In genomic region chr5:139792966-139793337, GRCm38 (mm10) we compare ENCODE assay signal across 11 mouse cellular contexts. TPM values are rescaled to one million over a fixed set of nuclear protein-coding genes. Genes with fewer than 3 reads are reported as not detected.
DNase-seq lines count a peak whose midpoint lies in the region; ATAC-seq and TF ChIP-seq lines count a peak whose summit lies in the region.
"Had no signal": no experiment of that assay in that cellular context is flagged by ENCODE, and none has a peak within 500 bp of the region (broad histone marks: within the 10 kb centered on the region; RNA-seq: fewer than 3 reads in every experiment).

No protein-coding gene starts in this region.

- H3K9me3 ChIP-seq in CH12.LX (replicated peaks; ENCODE audit: low read length), result no peaks in the 10 kb centered on the region
- no peaks in the 10 kb centered on the region for H3K9me3 ChIP-seq in embryonic facial prominence, embryonic 15.5 days (replicated peaks)
- no peaks in the 10 kb centered on the region for H3K9me3 ChIP-seq in liver, embryonic 11.5 days (ENCODE audit: control insufficient read depth, low read length)

- H3K79me2 ChIP-seq in CH12.LX (replicated peaks; ENCODE audit: control insufficient read depth, extremely low read depth, insufficient read depth, poor library complexity, severe bottlenecking), result peaks cover 43% of the 10 kb centered on the region

- dilution Hi-C loops in CH12.LX (cut with MboI; ENCODE audit: extremely low pct_ligation_motif_present, extremely low pct_unique_long_range_greater_than_20kb, low sequenced_read_pairs), result no loop called here

- peak overlapping the region; percentile 67 for H3K4me3 ChIP-seq in kidney, adult 2 months (ENCODE audit: insufficient read depth, low read depth, low read length)
- peak overlapping the region in 1 of 3 experiments; percentile 92 for H3K4me3 ChIP-seq in CH12.LX (replicated peaks in 1 of 3; ENCODE audit: low read depth in 2 of 3, low read length in 2 of 3, poor library complexity in 1 of 3)
- H3K4me3 ChIP-seq in embryonic facial prominence, embryonic 15.5 days (replicated peaks), result no peak overlapping the region; the same call in none of the 2 replicates
- H3K4me3 ChIP-seq in liver, embryonic 11.5 days (ENCODE audit: low read depth, low read length), result peak overlapping the region; percentile 99

- no peaks in the 10 kb centered on the region for H3K36me3 ChIP-seq in kidney, adult 2 months (ENCODE audit: control insufficient read depth, insufficient read depth, low read length)
- peaks cover 3 to 42% of the 10 kb centered on the region in 2 experiments for H3K36me3 ChIP-seq in CH12.LX (replicated peaks in 1 of 2; ENCODE audit: control insufficient read depth in 1 of 2, insufficient read depth in 1 of 2, low read length in 1 of 2)
- H3K36me3 ChIP-seq in embryonic facial prominence, embryonic 15.5 days, result no peaks in the 10 kb centered on the region
- peaks cover 3% of the 10 kb centered on the region; the same call in 1 of the 2 replicates for H3K36me3 ChIP-seq in liver, embryonic 11.5 days (ENCODE audit: control insufficient read depth, insufficient read depth, low read length)

- TF ChIP-seq RAD21 in CH12.LX (IDR thresholded peaks at IDR 0.05; ENCODE audit: low read depth, low read length), result no peak

- H3K27ac ChIP-seq in kidney, adult 2 months (ENCODE audit: insufficient read depth, low read depth, low read length), result peak overlapping the region; percentile 97
- no peak overlapping the region for H3K27ac ChIP-seq in CH12.LX (ENCODE audit: insufficient read depth, low read depth)
- H3K27ac ChIP-seq in embryonic facial prominence, embryonic 15.5 days (replicated peaks), result 0 out of 2 replicates have a peak overlapping the region, but pooled peaks have one; percentile 65
- peak overlapping the region; percentile 92 for H3K27ac ChIP-seq in liver, embryonic 11.5 days (ENCODE audit: low read depth, low read length)

- TF ChIP-seq POLR2A in kidney, adult 2 months (IDR thresholded peaks at IDR 0.05; ENCODE audit: low read depth, low read length), result no peak
- no peak for TF ChIP-seq POLR2A in CH12.LX (IDR thresholded peaks at IDR 0.05; ENCODE audit: low read depth, low read length)

- no peak for ATAC-seq in embryonic facial prominence, embryonic 15.5 days (ENCODE audit: insufficient number of reproducible peaks, low FRiP score, low TSS enrichment, low read depth)
- no peak for ATAC-seq in liver, embryonic 11.5 days (replicated peaks; ENCODE audit: low FRiP score)

- WGBS in kidney, adult 2 months, result 12% methylated on average over 3 of the region's 3 CpGs
- 49% methylated on average over 3 of the region's 3 CpGs for WGBS in embryonic facial prominence, embryonic 15.5 days
- WGBS in liver, embryonic 11.5 days, result 30% methylated on average over 3 of the region's 3 CpGs

- TF ChIP-seq CTCF in kidney, adult 2 months (conservative IDR thresholded peaks at IDR 0.05; ENCODE audit: insufficient read depth, insufficient read length, low read depth, low read length), result no peak
- TF ChIP-seq CTCF in CH12.LX (conservative IDR thresholded peaks at IDR 0.05 in 1 of 2, IDR thresholded peaks at IDR 0.05 in 1 of 2; ENCODE audit: low read depth in 2 of 2, low read length in 2 of 2), result no peak

- H3K27me3 ChIP-seq in kidney, adult 2 months (replicated peaks; ENCODE audit: control insufficient read depth, insufficient read depth, low read length), result no peaks in the 10 kb centered on the region
- peaks cover 2% of the 10 kb centered on the region for H3K27me3 ChIP-seq in CH12.LX (replicated peaks)
- no peaks in the 10 kb centered on the region for H3K27me3 ChIP-seq in embryonic facial prominence, embryonic 15.5 days
- no peaks in the 10 kb centered on the region for H3K27me3 ChIP-seq in liver, embryonic 11.5 days (replicated peaks; ENCODE audit: control insufficient read depth, insufficient read depth, low read length)

- in situ Hi-C loops in CH12.LX (cut with MboI; ENCODE audit: low pct_ligation_motif_present, low pct_unique_long_range_greater_than_20kb, low sequenced_read_pairs), result no loop called here

- H3K4me2 ChIP-seq in CH12.LX (ENCODE audit: insufficient read depth, low read depth, poor library complexity, severe bottlenecking), result peak overlapping the region; percentile 97
- H3K4me2 ChIP-seq in embryonic facial prominence, embryonic 15.5 days (replicated peaks), result peak overlapping the region; percentile 98
- H3K4me2 ChIP-seq in liver, embryonic 11.5 days, result peak overlapping the region; percentile 70

- peaks cover 50% of the 10 kb centered on the region for H3K4me1 ChIP-seq in kidney, adult 2 months (ENCODE audit: control insufficient read depth, insufficient read depth, low read length)
- H3K4me1 ChIP-seq in CH12.LX (ENCODE audit: control insufficient read depth in 1 of 2, insufficient read depth in 2 of 2), result peaks cover 25 to 49% of the 10 kb centered on the region in 2 experiments
- peaks cover 62% of the 10 kb centered on the region for H3K4me1 ChIP-seq in embryonic facial prominence, embryonic 15.5 days
- H3K4me1 ChIP-seq in liver, embryonic 11.5 days (replicated peaks; ENCODE audit: control insufficient read depth, insufficient read depth, low read length), result peaks cover 63% of the 10 kb centered on the region

- no peak for TF ChIP-seq EP300 in CH12.LX (IDR thresholded peaks at IDR 0.05; ENCODE audit: low read length)

- no peak overlapping the region for H3K9ac ChIP-seq in CH12.LX (ENCODE audit: insufficient read depth, low read depth)
- H3K9ac ChIP-seq in embryonic facial prominence, embryonic 15.5 days, result no peak overlapping the region
- peak overlapping the region; percentile 96 for H3K9ac ChIP-seq in liver, embryonic 11.5 days (ENCODE audit: low read depth, low read length)

- peak; percentile 67 for DNase-seq in kidney, adult 2 months
- no peak for DNase-seq in kidney, adult 9 months
- no peak for DNase-seq in CH12.LX (ENCODE audit: extremely low read depth)
- DNase-seq in liver, embryonic 11.5 days (ENCODE audit: low spot score), result no peak
- DNase-seq in cerebellum, adult 11-12 months, result no peak
- DNase-seq in urinary bladder, postnatal 36 days (ENCODE audit: low spot score in 2 of 2), result no peak
- no peak for DNase-seq in urinary bladder, adult 18-20 months (ENCODE audit: low spot score in 2 of 2)
- DNase-seq: cerebellum, adult 8-10 months had no signal

TF ChIP-seq in CH12.LX, 34 proteins besides CTCF, POLR2A, EP300 and RAD21:
- TF ChIP-seq IRF4 (IDR thresholded peaks at IDR 0.05; ENCODE audit: low read depth, low read length) (no peak), SIN3A (IDR thresholded peaks at IDR 0.05; ENCODE audit: low read length) (peak; percentile 33; the same call in 1 of the 2 replicates), JUN (IDR thresholded peaks at IDR 0.05; ENCODE audit: insufficient read depth, low read depth, low read length) (no peak)

RNA-seq across cellular contexts. Expression of gene Mafk, which starts 1.6 kb away (rescaled TPM):
- 20.5 and 22.2 TPM in 2 replicates for polyA plus RNA-seq in kidney, adult 2 months (2012; rRNA removed)
- 16.4 and 20.0 TPM in 2 replicates for total RNA-seq in CH12.LX (2012; rRNA removed)
- total RNA-seq in CH12.LX (2014; rRNA removed), result 23.6 and 23.8 TPM in 2 replicates
- polyA plus RNA-seq in CH12.LX (2012; ENCODE audit: insufficient read length, low read depth), result 24.1 and 24.7 TPM in 2 replicates
- polyA plus RNA-seq in embryonic facial prominence, embryonic 15.5 days (2015; fragmentation: Nextera tagmentation; extraction: Ambion mirVana), result 11.6 and 11.7 TPM in 2 replicates
- polyA plus RNA-seq in liver, embryonic 11.5 days (2014; fragmentation: Nextera tagmentation; extraction: Ambion mirVana), result 30.4 and 35.1 TPM in 2 replicates

RNA-seq across cellular contexts. Expression of gene Ints1, which starts 17.5 kb away (rescaled TPM):
- polyA plus RNA-seq in kidney, adult 2 months (2012; rRNA removed), result 40.1 and 42.2 TPM in 2 replicates
- total RNA-seq in CH12.LX (2012; rRNA removed), result 88.2 and 94.0 TPM in 2 replicates
- total RNA-seq in CH12.LX (2014; rRNA removed), result 19.8 and 23.2 TPM in 2 replicates
- polyA plus RNA-seq in CH12.LX (2012; ENCODE audit: insufficient read length, low read depth), result 47.4 and 72.1 TPM in 2 replicates
- polyA plus RNA-seq in embryonic facial prominence, embryonic 15.5 days (2015; fragmentation: Nextera tagmentation; extraction: Ambion mirVana), result 23.0 and 23.7 TPM in 2 replicates
- 34.9 TPM in 2 replicates for polyA plus RNA-seq in liver, embryonic 11.5 days (2014; fragmentation: Nextera tagmentation; extraction: Ambion mirVana)

RNA-seq across cellular contexts. Expression of gene Tmem184a, which starts 26.8 kb away (rescaled TPM):
- 69.7 and 90.2 TPM in 2 replicates for polyA plus RNA-seq in kidney, adult 2 months (2012; rRNA removed)
- total RNA-seq in CH12.LX (2012; rRNA removed) (0.08 TPM in 1 of 2 replicates, not detected in the other), CH12.LX (2014; rRNA removed) (0.08 and 0.20 TPM in 2 replicates)
- 0.16 TPM in 2 replicates for polyA plus RNA-seq in CH12.LX (2012; ENCODE audit: insufficient read length, low read depth)
- 10.7 and 12.2 TPM in 2 replicates for polyA plus RNA-seq in embryonic facial prominence, embryonic 15.5 days (2015; fragmentation: Nextera tagmentation; extraction: Ambion mirVana)
- polyA plus RNA-seq in liver, embryonic 11.5 days (2014; fragmentation: Nextera tagmentation; extraction: Ambion mirVana), result 2.3 and 2.7 TPM in 2 replicates

RNA-seq across cellular contexts. Expression of gene Gm26938, which starts 33.3 kb away (rescaled TPM):
- polyA plus RNA-seq in kidney, adult 2 months (2012; rRNA removed), result not detected in 2 replicates
- total RNA-seq in CH12.LX (2012; rRNA removed) (not detected in 2 replicates), CH12.LX (2014; rRNA removed) (not detected in 2 replicates)
- polyA plus RNA-seq in CH12.LX (2012; ENCODE audit: insufficient read length, low read depth), result not detected in 2 replicates
- polyA plus RNA-seq in embryonic facial prominence, embryonic 15.5 days (2015; fragmentation: Nextera tagmentation; extraction: Ambion mirVana), result not detected in 2 replicates
- polyA plus RNA-seq in liver, embryonic 11.5 days (2014; fragmentation: Nextera tagmentation; extraction: Ambion mirVana), result not detected in 2 replicates
- total RNA-seq: ES-E14; heart, postnatal 10 days had no signal

RNA-seq across cellular contexts. Expression of gene Psmg3, which starts 33.7 kb away (rescaled TPM):
- polyA plus RNA-seq in kidney, adult 2 months (2012; rRNA removed), result 24.4 and 29.2 TPM in 2 replicates
- 43.5 and 60.1 TPM in 2 replicates for total RNA-seq in CH12.LX (2012; rRNA removed)
- total RNA-seq in CH12.LX (2014; rRNA removed), result 92.5 and 101 TPM in 2 replicates
- 57.3 and 61.3 TPM in 2 replicates for polyA plus RNA-seq in CH12.LX (2012; ENCODE audit: insufficient read length, low read depth)
- polyA plus RNA-seq in embryonic facial prominence, embryonic 15.5 days (2015; fragmentation: Nextera tagmentation; extraction: Ambion mirVana), result 61.0 and 63.2 TPM in 2 replicates
- 112 and 124 TPM in 2 replicates for polyA plus RNA-seq in liver, embryonic 11.5 days (2014; fragmentation: Nextera tagmentation; extraction: Ambion mirVana)
